Mouse (Mus musculus): ENCODE results near the gene Fbln5. TPM values are rescaled to one million over a fixed set of nuclear protein-coding genes. Genes with fewer than 3 reads are reported as not detected.

The Fbln5 gene
- polyA plus RNA-seq, 1 experiment from 2014 or later: 38.1 TPM

GRCm38 (mm10) chr12:101801051-101801450 lies 17.8 kb downstream of the Fbln5 start:
- Histone ChIP-seq H3K36me3 (ENCODE audit: control insufficient read depth, insufficient read depth) (no peaks in the 10 kb centered on the region), H3K27ac (ENCODE audit: low read depth, low read length) (no peak overlapping the region), H3K27me3 (replicated peaks; ENCODE audit: control insufficient read depth, insufficient read depth, low read length) (no peaks in the 10 kb centered on the region), H3K4me3 (ENCODE audit: low read depth, low read length) (no peak overlapping the region), H3K4me2 (replicated peaks; ENCODE audit: low read depth) (no peak overlapping the region), H3K9me3 (ENCODE audit: control insufficient read depth) (no peaks in the 10 kb centered on the region), H3K4me1 (replicated peaks; ENCODE audit: control insufficient read depth, insufficient read depth, low read length) (no peaks in the 10 kb centered on the region), H3K9ac (ENCODE audit: low read depth, low read length) (no peak overlapping the region)
- no peak for TF ChIP-seq CTCF (IDR thresholded peaks at IDR 0.05; ENCODE audit: low read depth)
- 78% methylated on average over 3 of the region's 3 CpGs for WGBS
- no peak for ATAC-seq

GRCm38 (mm10) chr12:101798189-101798922 lies 20.5 kb downstream of the Fbln5 start:
- no peak overlapping the region for H3K9ac ChIP-seq (ENCODE audit: low read depth, low read length)
- no peaks in the 10 kb centered on the region for H3K4me1 ChIP-seq (replicated peaks; ENCODE audit: control insufficient read depth, insufficient read depth, low read length)
- no peak overlapping the region for H3K27ac ChIP-seq (ENCODE audit: low read depth, low read length)
- 63% methylated on average over 7 of the region's 7 CpGs for WGBS
- no peak overlapping the region for H3K4me3 ChIP-seq (ENCODE audit: low read depth, low read length)
- no peaks in the 10 kb centered on the region for H3K9me3 ChIP-seq (ENCODE audit: control insufficient read depth)
- no peak for TF ChIP-seq CTCF (IDR thresholded peaks at IDR 0.05; ENCODE audit: low read depth)
- ATAC-seq: no peak
- no peaks in the 10 kb centered on the region for H3K36me3 ChIP-seq (ENCODE audit: control insufficient read depth, insufficient read depth)
- H3K4me2 ChIP-seq (replicated peaks; ENCODE audit: low read depth): no peak overlapping the region
- no peaks in the 10 kb centered on the region for H3K27me3 ChIP-seq (replicated peaks; ENCODE audit: control insufficient read depth, insufficient read depth, low read length)

- 78% methylated on average over 3 of the region's 3 CpGs for WGBS
- Histone ChIP-seq H3K4me2 (replicated peaks; ENCODE audit: low read depth) (no peak overlapping the region), H3K9ac (ENCODE audit: low read depth, low read length) (no peak overlapping the region), H3K27ac (ENCODE audit: low read depth, low read length) (no peak overlapping the region), H3K36me3 (ENCODE audit: control insufficient read depth, insufficient read depth) (no peaks in the 10 kb centered on the region), H3K27me3 (replicated peaks; ENCODE audit: control insufficient read depth, insufficient read depth, low read length) (no peaks in the 10 kb centered on the region), H3K4me3 (ENCODE audit: low read depth, low read length) (no peak overlapping the region), H3K9me3 (ENCODE audit: control insufficient read depth) (no peaks in the 10 kb centered on the region), H3K4me1 (replicated peaks; ENCODE audit: control insufficient read depth, insufficient read depth, low read length) (no peaks in the 10 kb centered on the region)
- no peak for TF ChIP-seq CTCF (IDR thresholded peaks at IDR 0.05; ENCODE audit: low read depth)
- ATAC-seq: no peak
These were observed 24.4 kb downstream of the Fbln5 start for GRCm38 (mm10) chr12:101794458-101794857.

- H3K27ac ChIP-seq (ENCODE audit: low read depth, low read length): no peak overlapping the region
- no peaks in the 10 kb centered on the region for H3K4me1 ChIP-seq (replicated peaks; ENCODE audit: control insufficient read depth, insufficient read depth, low read length)
- no peaks in the 10 kb centered on the region for H3K36me3 ChIP-seq (ENCODE audit: control insufficient read depth, insufficient read depth)
- WGBS: 83% methylated on average over 5 of the region's 5 CpGs
- no peaks in the 10 kb centered on the region for H3K27me3 ChIP-seq (replicated peaks; ENCODE audit: control insufficient read depth, insufficient read depth, low read length)
- TF ChIP-seq CTCF (IDR thresholded peaks at IDR 0.05; ENCODE audit: low read depth): no peak
- H3K9ac ChIP-seq (ENCODE audit: low read depth, low read length): no peak overlapping the region
- H3K4me3 ChIP-seq (ENCODE audit: low read depth, low read length): no peak overlapping the region
- no peak for ATAC-seq
- no peak overlapping the region for H3K4me2 ChIP-seq (replicated peaks; ENCODE audit: low read depth)
- no peaks in the 10 kb centered on the region for H3K9me3 ChIP-seq (ENCODE audit: control insufficient read depth)
These were observed 25.6 kb downstream of the Fbln5 start for GRCm38 (mm10) chr12:101793221-101793621.

GRCm38 (mm10) chr12:101792684-101793083 lies 26.2 kb downstream of the Fbln5 start:
- no peak for TF ChIP-seq CTCF (IDR thresholded peaks at IDR 0.05; ENCODE audit: low read depth)

GRCm38 (mm10) chr12:101789767-101790166 lies 29.1 kb downstream of the Fbln5 start:
- no peak overlapping the region for H3K27ac ChIP-seq (ENCODE audit: low read depth, low read length)
- H3K27me3 ChIP-seq (replicated peaks; ENCODE audit: control insufficient read depth, insufficient read depth, low read length): no peaks in the 10 kb centered on the region
- TF ChIP-seq CTCF (IDR thresholded peaks at IDR 0.05; ENCODE audit: low read depth): no peak
- no peaks in the 10 kb centered on the region for H3K9me3 ChIP-seq (ENCODE audit: control insufficient read depth)
- no peaks in the 10 kb centered on the region for H3K4me1 ChIP-seq (replicated peaks; ENCODE audit: control insufficient read depth, insufficient read depth, low read length)
- no peaks in the 10 kb centered on the region for H3K36me3 ChIP-seq (ENCODE audit: control insufficient read depth, insufficient read depth)
- H3K9ac ChIP-seq (ENCODE audit: low read depth, low read length): no peak overlapping the region
- WGBS: 76% methylated on average over 3 of the region's 3 CpGs
- H3K4me3 ChIP-seq (ENCODE audit: low read depth, low read length): no peak overlapping the region
- H3K4me2 ChIP-seq (replicated peaks; ENCODE audit: low read depth): no peak overlapping the region
- ATAC-seq: no peak

More at GRCm38 (mm10) chr12:101792684-101793083, 26.2 kb downstream of the Fbln5 start:
- H3K4me1 ChIP-seq (replicated peaks; ENCODE audit: control insufficient read depth, insufficient read depth, low read length): no peaks in the 10 kb centered on the region
- H3K4me3 ChIP-seq (ENCODE audit: low read depth, low read length): no peak overlapping the region
- WGBS: 89% methylated on average over 4 of the region's 4 CpGs
- no peak overlapping the region for H3K27ac ChIP-seq (ENCODE audit: low read depth, low read length)
- H3K27me3 ChIP-seq (replicated peaks; ENCODE audit: control insufficient read depth, insufficient read depth, low read length): no peaks in the 10 kb centered on the region
- ATAC-seq: no peak
- H3K9me3 ChIP-seq (ENCODE audit: control insufficient read depth): no peaks in the 10 kb centered on the region
- H3K36me3 ChIP-seq (ENCODE audit: control insufficient read depth, insufficient read depth): no peaks in the 10 kb centered on the region
- H3K4me2 ChIP-seq (replicated peaks; ENCODE audit: low read depth): no peak overlapping the region
- no peak overlapping the region for H3K9ac ChIP-seq (ENCODE audit: low read depth, low read length)

Data from intestine, postnatal 0 days (tissue).